Mouse (Mus musculus) sigmoid colon, adult 10 weeks (tissue): ENCODE measurements around the gene Src. TPM values are rescaled to one million over a fixed set of nuclear protein-coding genes. Genes with fewer than 3 reads are reported as not detected.

Experiments used
- polyA plus RNA-seq: library from polyadenylated mRNA; stranded (reverse); fragments of 350-450 nt; fragmentation: Illumina TruSeq; extraction: RNeasy Lipid Tissue Mini Kit (QIAGEN cat#74804); gene quantifications from one replicate; pipeline ENCODE4 v1.2.3, GENCODE M21; 2014; ENCODE audit warnings: low read depth, low replicate concordance

Gene Src
- 5.2 TPM for polyA plus RNA-seq

GRCm38 (mm10) chr2:157418206-157418605 lies at the start of gene Src:
TSS of gene Src (plus strand) at chr2:157418444.

Other genes starting within 250 kb of the Src start
- gene Rbl1, start 213.9 kb upstream of the Src start, polyA plus RNA-seq = 54.1 TPM
- 186 TPM for gene Rpn2, start 139.4 kb upstream of the Src start, polyA plus RNA-seq
- gene Mroh8, start 138.9 kb upstream of the Src start, polyA plus RNA-seq = 0.28 TPM
- not detected for gene Ghrh, start 70.9 kb upstream of the Src start, polyA plus RNA-seq
- gene Manbal, start 50.9 kb upstream of the Src start, polyA plus RNA-seq = 5.0 TPM
- 3.2 TPM for gene Nnat, start 141.6 kb downstream of the Src start, polyA plus RNA-seq
- 36.5 TPM for gene Blcap, start 152.8 kb downstream of the Src start, polyA plus RNA-seq